Mouse (Mus musculus) heart, adult 2 months (tissue): Measurements from ENCODE around the gene Plce1. TPM values are rescaled to one million over a fixed set of nuclear protein-coding genes. Genes with fewer than 3 reads are reported as not detected.
"Not testable (repeated sequence)": the region's sequence is repeated elsewhere in the genome, so short reads cannot be mapped to it uniquely, and the experiment has no call there.

Experiments
- DNase-seq, 2 experiments: peaks; one replicate each; pipeline ENCODE4 v3.0.0; 2021
- H3K27ac ChIP-seq: fragments of 200-600 bp; 2 replicates; pipeline ENCODE4 v1.8.1; 2022
- H3K27me3 ChIP-seq: fragments of 200-500 bp; 2 replicates; pipeline ENCODE4 v1.6.1; 2012; ENCODE audit warnings: mild to moderate bottlenecking, low read length, inconsistent platforms, mixed read lengths; ENCODE audit not compliant: control insufficient read depth, insufficient read depth
- H3K36me3 ChIP-seq: fragments of 200-500 bp; 2 replicates; pipeline ENCODE4 v1.6.1; 2012; ENCODE audit warnings: low read length, inconsistent platforms; ENCODE audit not compliant: control insufficient read depth, insufficient read depth
- H3K4me1 ChIP-seq: fragments of 200-500 bp; 2 replicates; pipeline ENCODE4 v1.6.1; 2011; ENCODE audit warnings: low read length; ENCODE audit not compliant: control insufficient read depth, insufficient read depth
- H3K4me3 ChIP-seq: fragments of 200-600 bp; 2 replicates; pipeline ENCODE4 v1.8.1; 2022
- H3K79me2 ChIP-seq: fragments of 200-500 bp; replicated peaks from 2 replicates; pipeline ENCODE4 v1.6.1; 2012; ENCODE audit warnings: mild to moderate bottlenecking, inconsistent platforms, low read length, moderate library complexity, mixed read lengths; ENCODE audit not compliant: control insufficient read depth, insufficient read depth
- H3K9ac ChIP-seq: fragments of 200-500 bp; 2 replicates; pipeline ENCODE4 v1.6.1; 2012; ENCODE audit warnings: low read depth, mild to moderate bottlenecking, control low read depth, inconsistent platforms, low read length, mixed read lengths
- CTCF ChIP-seq: fragments of 200-600 bp; IDR thresholded peaks from 2 replicates; pipeline ENCODE4 v1.8.1; 2022; ENCODE audit warnings: antibody characterized with exemption, mild to moderate bottlenecking, moderate library complexity
- EP300 ChIP-seq: fragments of 200-500 bp; IDR thresholded peaks from 2 replicates; pipeline ENCODE4 v1.6.1; 2011; ENCODE audit warnings: low read depth, low read length, control low read depth; ENCODE audit not compliant: insufficient read depth
- POLR2A ChIP-seq: fragments of 200-500 bp; IDR thresholded peaks from 2 replicates; pipeline ENCODE4 v1.6.1; 2011; ENCODE audit warnings: mild to moderate bottlenecking, low read depth, low read length, control low read depth; ENCODE audit not compliant: insufficient read depth
- WGBS: fragments of 180-500 bp; shearing (Covaris S2); methylation state at CpG from one replicate; pipeline ENCODE4 v1.1.7; 2018; 5-methylcytosine and 5-hydroxymethylcytosine counted together
- intact Hi-C: fragments of 180-260 bp; cut with DNase I; formaldehyde crosslinking; loops from one replicate; pipeline ENCODE4 v1.15.1; 2025
- polyA plus RNA-seq: library from polyadenylated mRNA; depleted of rRNA; stranded (reverse); fragments of >200 nt; gene quantifications from 2 replicates; pipeline ENCODE4 v1.2.3, GENCODE M21; 2012
- total RNA-seq, 2 experiments: library from RNA; stranded (reverse); gene quantifications; 2 replicates each; pipeline ENCODE4 v1.2.3; 2021

Plce1 gene
- total and polyA plus RNA-seq, 3 experiments = 5.9 to 20.6 (median 18.7) TPM

DNA sequence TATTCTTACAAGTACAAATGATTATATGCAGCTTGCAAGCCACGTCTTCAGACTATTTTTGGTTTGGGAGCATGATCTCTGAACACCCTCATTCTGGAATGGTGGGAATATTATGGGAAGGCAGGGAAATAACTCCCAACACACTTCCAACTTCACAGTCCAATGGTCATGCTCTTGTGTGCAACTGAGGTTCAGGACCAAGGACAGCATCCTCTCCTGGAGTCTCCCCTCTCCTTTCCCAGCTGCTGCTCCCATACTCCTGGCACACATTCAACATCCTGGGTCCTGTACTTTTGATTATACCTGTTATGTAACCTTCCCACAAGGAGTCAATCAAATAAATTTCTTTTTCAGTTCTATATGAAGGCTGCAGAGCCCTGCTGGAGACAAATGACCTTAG is 77.9 kb downstream of the Plce1 start:
- no peak for DNase-seq
- no peak for TF ChIP-seq POLR2A
- TF ChIP-seq EP300 = no peak
- no peaks in the 10 kb centered on the region for H3K36me3 ChIP-seq
- H3K4me1 ChIP-seq = no peaks in the 10 kb centered on the region
- WGBS = 46% methylated on average over 1 of the region's 1 CpGs
- H3K9ac ChIP-seq = no peak overlapping the region
- H3K27me3 ChIP-seq = no peaks in the 10 kb centered on the region
- no peaks in the 10 kb centered on the region for H3K79me2 ChIP-seq
- no peak overlapping the region for H3K27ac ChIP-seq
- intact Hi-C loops = no loop called here
- H3K4me3 ChIP-seq = no peak overlapping the region

GRCm38 (mm10) chr19:38561887-38562286 is 81.0 kb downstream of the Plce1 start:
- H3K4me1 ChIP-seq, H3K27ac ChIP-seq, DNase-seq, H3K36me3 ChIP-seq, H3K9ac ChIP-seq, H3K79me2 ChIP-seq, H3K27me3 ChIP-seq, H3K4me3 ChIP-seq: not testable (repeated sequence)
- 93% methylated on average over 1 of the region's 1 CpGs for WGBS
- intact Hi-C loops = loop anchor here (10.0 kb wide), 1 partner anchor 137 kb away; no protein-coding TSS in a partner anchor
- peak; percentile 27 for TF ChIP-seq CTCF

GRCm38 (mm10) chr19:38566156-38566555 is 85.2 kb downstream of the Plce1 start:
- H3K79me2 ChIP-seq = no peaks in the 10 kb centered on the region
- peaks cover 4% of the 10 kb centered on the region for H3K36me3 ChIP-seq
- H3K4me1 ChIP-seq = peaks cover 5% of the 10 kb centered on the region
- no peak for DNase-seq
- no peak overlapping the region for H3K4me3 ChIP-seq
- H3K9ac ChIP-seq = no peak overlapping the region
- no peak overlapping the region for H3K27ac ChIP-seq
- TF ChIP-seq POLR2A (no peak), CTCF (no peak), EP300 (no peak)
- intact Hi-C loops = loop anchor here (5.0 to 10.0 kb wide), 4 partner anchors 76 to 211 kb away; no protein-coding TSS in a partner anchor
- no peaks in the 10 kb centered on the region for H3K27me3 ChIP-seq

GRCm38 (mm10) chr19:38566752-38567151 is 85.8 kb downstream of the Plce1 start:
- Histone ChIP-seq H3K36me3 (peaks cover 4% of the 10 kb centered on the region), H3K4me1 (peaks cover 5% of the 10 kb centered on the region), H3K4me3 (no peak overlapping the region), H3K27ac (peak overlapping the region; percentile 28; the same call in 1 of the 2 replicates), H3K27me3 (no peaks in the 10 kb centered on the region), H3K9ac (no peak overlapping the region), H3K79me2 (no peaks in the 10 kb centered on the region)
- WGBS = 18% methylated on average over 7 of the region's 7 CpGs
- TF ChIP-seq POLR2A (no peak), CTCF (peak; percentile 63)
- no peak for DNase-seq
- intact Hi-C loops = loop anchor here (5.0 to 10.0 kb wide), 4 partner anchors 76 to 211 kb away; no protein-coding TSS in a partner anchor

- H3K36me3 ChIP-seq = peaks cover 4% of the 10 kb centered on the region
- H3K4me3 ChIP-seq = no peak overlapping the region
- intact Hi-C loops = loop anchor here (5.0 to 10.0 kb wide), 4 partner anchors 75 to 210 kb away; no protein-coding TSS in a partner anchor
- TF ChIP-seq POLR2A = no peak
- TF ChIP-seq EP300 = no peak
- TF ChIP-seq CTCF = no peak
- no peaks in the 10 kb centered on the region for H3K27me3 ChIP-seq
- no peaks in the 10 kb centered on the region for H3K79me2 ChIP-seq
- no peak for DNase-seq
- no peak overlapping the region for H3K27ac ChIP-seq
- peaks cover 5% of the 10 kb centered on the region for H3K4me1 ChIP-seq
- H3K9ac ChIP-seq = no peak overlapping the region
- 47% methylated on average over 5 of the region's 5 CpGs for WGBS
Observed at GRCm38 (mm10) chr19:38567331-38567730, 86.4 kb downstream of the Plce1 start.

DNA sequence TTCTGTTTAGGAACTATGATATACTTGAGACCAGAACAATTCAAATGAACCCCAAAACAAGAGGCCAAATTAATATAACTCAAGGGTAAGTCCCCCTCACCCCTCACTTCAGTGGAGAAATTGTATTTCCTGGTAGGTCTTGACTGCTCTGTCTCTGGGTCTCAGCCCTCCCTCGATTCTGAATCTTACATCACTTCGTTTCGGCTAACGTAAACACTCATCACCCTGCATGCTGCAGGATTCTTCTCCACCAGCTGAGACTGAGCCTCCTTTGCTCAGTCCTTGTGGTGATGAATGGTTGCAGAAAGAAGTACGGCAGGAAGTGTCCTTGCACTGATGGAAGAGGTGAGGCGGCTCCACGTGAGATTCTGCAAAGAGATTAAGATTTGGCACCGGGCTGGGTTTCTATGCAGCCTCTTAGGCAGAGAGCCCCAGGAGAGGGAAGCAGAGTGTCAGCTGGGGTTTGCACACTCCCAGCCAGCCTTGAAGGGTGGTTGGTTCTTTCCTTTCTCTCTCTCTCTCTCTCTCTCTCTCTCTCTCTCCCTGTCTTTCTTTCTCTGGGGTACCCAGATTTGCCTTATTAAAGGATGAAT is 97.7 kb downstream of the Plce1 start:
- H3K36me3 ChIP-seq = no peaks in the 10 kb centered on the region
- no peak overlapping the region for H3K9ac ChIP-seq
- H3K4me1 ChIP-seq = peaks cover 3% of the 10 kb centered on the region
- H3K79me2 ChIP-seq = no peaks in the 10 kb centered on the region
- WGBS = 35% methylated on average over 8 of the region's 8 CpGs
- no peak for DNase-seq
- H3K4me3 ChIP-seq = no peak overlapping the region
- H3K27ac ChIP-seq = peak overlapping the region; percentile 40
- intact Hi-C loops = no loop called here
- no peaks in the 10 kb centered on the region for H3K27me3 ChIP-seq
- TF ChIP-seq CTCF (peak; percentile 20; the same call in 1 of the 2 replicates), EP300 (no peak)
